Mouse (Mus musculus): Measurements from ENCODE around the gene Eya4. TPM values are rescaled to one million over a fixed set of nuclear protein-coding genes. Genes with fewer than 3 reads are reported as not detected.

Gene Eya4
- total and polyA plus RNA-seq, 3 experiments = 0.24 to 0.46 TPM; not detected in 1

DNA sequence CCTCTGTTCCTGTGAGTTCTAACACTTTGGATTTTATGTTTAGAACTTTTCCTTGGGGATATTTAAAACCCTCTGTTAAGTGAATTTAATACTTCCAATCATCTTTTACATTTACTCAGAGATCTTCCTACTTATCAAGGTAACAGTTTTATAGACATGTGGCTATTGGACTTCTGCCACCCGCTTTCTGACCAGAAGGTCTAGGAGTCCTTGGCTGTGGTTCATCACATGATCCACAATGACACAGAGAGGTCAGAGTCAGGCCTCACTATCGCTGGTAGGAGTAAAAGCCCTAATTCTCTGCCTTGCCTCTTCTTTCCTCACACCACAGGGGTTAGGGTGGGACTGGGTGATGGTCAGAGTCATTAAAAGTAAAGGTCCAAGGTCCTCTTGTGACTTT lies 277.2 kb downstream of the Eya4 start:
- Histone ChIP-seq H3K27ac (ENCODE audit: control insufficient read depth, low read depth, low read length) (no peak overlapping the region), H3K4me1 (ENCODE audit: control insufficient read depth in 1 of 2, insufficient read depth in 2 of 2, low read length in 2 of 2) (no peaks in the 10 kb centered on the region), H3K9me3 (replicated peaks; ENCODE audit: insufficient read depth, low read length) (no peaks in the 10 kb centered on the region), H3K27me3 (ENCODE audit: control insufficient read depth in 1 of 2, insufficient read depth in 2 of 2, low read length in 2 of 2) (peaks cover 0 to 12% of the 10 kb centered on the region in 2 experiments; a peak in 2 of 4 replicates), H3K9ac (ENCODE audit: control insufficient read depth, low read depth, low read length, poor library complexity, severe bottlenecking) (no peak overlapping the region), H3K79me2 (ENCODE audit: control insufficient read depth, insufficient read depth, low read length, poor library complexity) (no peaks in the 10 kb centered on the region; the same call in 1 of the 2 replicates), H3K36me3 (ENCODE audit: control insufficient read depth in 1 of 2, insufficient read depth in 2 of 2, low read length in 2 of 2) (no peaks in the 10 kb centered on the region), H3K4me3 (ENCODE audit: control insufficient read depth in 1 of 2, insufficient read depth in 1 of 2, low read depth in 2 of 2, low read length in 2 of 2) (no peak overlapping the region)
- DNase-seq (ENCODE audit: low read depth, low spot score) = no peak
- no peak for TF ChIP-seq SIN3A (IDR thresholded peaks at IDR 0.05; ENCODE audit: low read length)
- no peak for TF ChIP-seq HCFC1 (IDR thresholded peaks at IDR 0.05; ENCODE audit: low read depth, low read length)
- no peak for TF ChIP-seq MAZ (IDR thresholded peaks at IDR 0.05; ENCODE audit: low read depth, low read length)
- no peak for TF ChIP-seq TCF12 (IDR thresholded peaks at IDR 0.05; ENCODE audit: low read depth, low read length)
- TF ChIP-seq UBTF (IDR thresholded peaks at IDR 0.05; ENCODE audit: borderline replicate concordance, insufficient read depth, low read depth, low read length) = no peak
- TF ChIP-seq ZKSCAN1 (IDR thresholded peaks at IDR 0.05; ENCODE audit: low read depth, low read length) = no peak
- TF ChIP-seq GABPA (IDR thresholded peaks at IDR 0.05; ENCODE audit: low read depth, low read length) = no peak
- TF ChIP-seq NELFE (IDR thresholded peaks at IDR 0.05; ENCODE audit: low read depth, low read length) = no peak
- no peak for TF ChIP-seq EP300 (IDR thresholded peaks at IDR 0.05; ENCODE audit: low read depth in 1 of 2, low read length in 2 of 2)
- no peak for TF ChIP-seq KAT2A (conservative IDR thresholded peaks at IDR 0.05; ENCODE audit: low read depth, low read length)
- no peak for TF ChIP-seq JUND (IDR thresholded peaks at IDR 0.05; ENCODE audit: low read depth, low read length)
- no peak for TF ChIP-seq ZNF384 (IDR thresholded peaks at IDR 0.05; ENCODE audit: low read depth, low read length)
- no peak for TF ChIP-seq MAFK (IDR thresholded peaks at IDR 0.05; ENCODE audit: borderline replicate concordance, low read depth, low read length)
- TF ChIP-seq POLR2A (IDR thresholded peaks at IDR 0.05; ENCODE audit: control insufficient read depth in 1 of 2, insufficient read depth in 1 of 2, low read depth in 1 of 2, low read length in 2 of 2, poor library complexity in 1 of 2) = no peak

DNA sequence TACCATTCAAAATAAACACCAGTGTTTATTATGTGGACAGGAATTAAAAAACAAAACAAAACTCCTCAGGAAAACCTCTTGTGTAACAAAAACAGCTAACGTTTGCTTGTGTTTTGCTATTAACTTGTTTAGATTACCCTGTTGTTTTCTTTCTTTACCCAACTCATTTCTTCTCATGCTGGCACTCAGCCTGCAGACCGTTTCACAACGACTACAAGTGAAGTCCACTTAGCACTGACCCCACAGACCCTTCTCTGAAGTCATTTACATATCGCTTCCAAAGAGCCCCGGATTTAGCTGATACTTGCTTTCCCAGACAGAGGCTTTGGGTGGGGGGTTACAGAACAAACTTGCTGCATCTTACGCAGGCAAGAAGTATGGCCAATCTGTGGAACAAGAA lies 286.9 kb downstream of the Eya4 start:
- Histone ChIP-seq H3K79me2 (ENCODE audit: control insufficient read depth, insufficient read depth, low read length, poor library complexity) (no peaks in the 10 kb centered on the region), H3K9me3 (replicated peaks; ENCODE audit: insufficient read depth, low read length) (no peaks in the 10 kb centered on the region), H3K27ac (ENCODE audit: control insufficient read depth, low read depth, low read length) (no peak overlapping the region), H3K27me3 (ENCODE audit: control insufficient read depth in 1 of 2, insufficient read depth in 2 of 2, low read length in 2 of 2) (peaks cover 2 to 4% of the 10 kb centered on the region in 2 experiments), H3K4me1 (ENCODE audit: control insufficient read depth in 1 of 2, insufficient read depth in 2 of 2, low read length in 2 of 2) (no peaks in the 10 kb centered on the region), H3K36me3 (ENCODE audit: control insufficient read depth in 1 of 2, insufficient read depth in 2 of 2, low read length in 2 of 2) (no peaks in the 10 kb centered on the region), H3K4me3 (ENCODE audit: control insufficient read depth in 1 of 2, insufficient read depth in 1 of 2, low read depth in 2 of 2, low read length in 2 of 2) (no peak overlapping the region), H3K9ac (ENCODE audit: control insufficient read depth, low read depth, low read length, poor library complexity, severe bottlenecking) (no peak overlapping the region)
- TF ChIP-seq MAX (IDR thresholded peaks at IDR 0.05; ENCODE audit: low read length) = no peak
- no peak for TF ChIP-seq E2F4 (IDR thresholded peaks at IDR 0.05; ENCODE audit: borderline replicate concordance, low read depth, low read length)
- TF ChIP-seq CTCF (IDR thresholded peaks at IDR 0.05 in 2 of 3, conservative IDR thresholded peaks at IDR 0.05 in 1 of 3; ENCODE audit: control insufficient read depth in 1 of 3, insufficient read depth in 1 of 3, low read depth in 2 of 3, low read length in 3 of 3, poor library complexity in 1 of 3, severe bottlenecking in 1 of 3) = no peak
- TF ChIP-seq POLR2AphosphoS2 (IDR thresholded peaks at IDR 0.05; ENCODE audit: low read length) = no peak
- TF ChIP-seq MYB (IDR thresholded peaks at IDR 0.05; ENCODE audit: low read depth, low read length) = no peak
- DNase-seq (ENCODE audit: low read depth, low spot score) = no peak
